Mouse (Mus musculus) right cerebral cortex, adult 18-20 months (tissue): Measurements from ENCODE around the gene Ank.
"Not testable (repeated sequence)": the region's sequence is repeated elsewhere in the genome, so short reads cannot be mapped to it uniquely, and the experiment has no call there.

Source experiments
- DNase-seq: peaks from one replicate; pipeline ENCODE4 v3.0.0; 2022; ENCODE audit warnings: mixed read lengths

Ank gene

DNA sequence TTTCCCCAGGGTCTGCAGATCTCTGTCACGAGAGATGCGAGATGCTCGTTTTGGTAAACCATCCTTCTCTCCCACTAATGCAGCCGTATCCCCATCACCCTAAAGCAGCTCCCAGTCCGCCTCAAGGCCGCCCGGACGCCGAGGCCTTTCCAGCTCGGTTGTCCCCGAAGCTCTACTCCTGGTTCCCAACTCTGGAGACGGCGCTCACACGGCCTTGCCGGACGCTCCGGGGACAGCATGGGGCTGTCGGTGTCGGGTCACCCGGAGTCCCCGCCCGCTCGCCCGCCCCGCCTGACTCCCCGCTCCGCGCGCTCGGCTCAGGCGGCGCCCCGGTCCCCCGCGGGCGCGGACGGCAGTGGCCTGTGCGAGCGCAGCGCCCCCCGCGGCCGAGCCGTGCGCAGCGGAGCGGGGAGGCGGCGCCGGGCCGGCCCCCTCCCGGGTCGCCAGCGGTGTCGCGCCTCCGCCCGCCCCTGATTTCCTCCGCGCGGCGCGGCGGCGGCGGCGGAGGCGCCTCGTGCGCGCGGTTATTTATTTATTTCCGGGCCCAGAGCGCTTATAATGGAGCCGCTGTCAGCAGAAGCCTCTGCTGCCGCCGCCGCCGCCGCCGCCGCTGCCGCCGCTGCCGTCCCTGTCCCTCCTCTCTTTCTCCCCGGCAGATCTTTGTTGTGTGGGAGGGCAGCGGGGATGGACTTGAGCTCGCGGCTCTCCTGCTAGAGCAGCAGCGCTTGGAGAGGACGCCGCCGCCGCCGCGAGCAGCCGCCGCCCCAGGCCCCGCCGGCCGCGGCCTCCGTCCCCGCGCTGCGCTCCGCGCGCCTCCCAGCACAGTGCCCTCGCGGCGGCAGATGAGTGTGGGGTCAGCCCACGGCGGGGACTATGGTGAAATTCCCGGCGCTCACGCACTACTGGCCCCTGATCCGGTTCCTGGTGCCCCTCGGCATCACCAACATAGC lies at the start of gene Ank:
TSS of gene Ank (plus strand) at position 547 of the 950 bp plus-strand sequence.
- DNase-seq, result peak; percentile 89

DNA sequence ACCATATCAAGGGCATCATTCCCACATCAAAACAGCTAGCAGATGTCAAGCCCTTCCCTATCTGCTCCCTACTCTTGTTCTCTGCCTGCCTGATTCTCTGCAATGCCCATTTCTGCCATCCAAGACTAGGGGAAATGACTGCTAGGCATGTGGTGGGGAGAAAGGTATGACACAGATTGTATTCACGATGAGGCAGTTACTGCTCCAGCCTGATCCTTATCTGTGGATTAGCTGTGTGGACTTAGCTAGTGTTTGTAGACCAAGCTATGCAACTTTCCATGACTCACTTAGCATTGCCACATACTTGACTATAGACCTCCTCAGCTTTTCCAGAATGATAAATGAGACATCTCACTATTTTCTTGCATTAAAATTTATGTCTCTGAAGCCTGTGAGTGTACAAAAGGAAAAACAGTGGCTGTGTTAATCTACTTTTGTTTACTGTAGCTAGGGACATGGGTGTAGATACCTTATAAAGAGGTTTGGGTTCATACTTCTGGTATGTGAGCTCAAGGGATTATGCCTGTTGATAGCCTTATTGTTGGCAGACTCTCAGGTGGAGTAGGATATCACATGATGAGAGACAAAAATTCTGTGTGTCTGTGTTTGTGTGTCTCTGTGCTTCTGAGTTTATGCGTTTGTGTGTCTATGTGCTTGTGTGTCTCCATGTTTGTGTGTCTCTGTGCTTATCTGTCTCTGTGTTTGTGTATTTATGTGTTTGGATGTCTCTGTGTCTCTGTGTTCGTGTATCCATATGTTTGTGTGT lies 47.7 kb upstream of the Ank start:
- DNase-seq, result no peak

DNA sequence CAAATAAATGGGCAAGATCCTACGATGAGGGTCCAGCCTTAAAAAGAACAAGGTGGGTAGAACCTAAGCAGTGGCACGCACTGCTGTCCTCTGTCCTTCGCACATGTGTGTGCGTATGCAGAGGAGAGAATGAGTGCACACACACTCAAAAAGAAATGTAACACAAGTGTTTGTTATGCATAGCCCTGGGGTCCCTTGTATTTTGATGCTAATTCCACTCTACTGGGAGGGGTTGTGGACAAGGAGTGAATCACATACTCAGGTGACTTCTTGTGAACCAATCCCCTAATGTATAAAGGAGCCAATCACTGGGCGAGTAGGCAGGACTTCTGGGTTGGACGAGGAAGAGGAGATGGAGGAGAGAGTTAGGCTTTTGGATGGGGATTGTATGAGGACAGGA lies 44.9 kb upstream of the Ank start:
- DNase-seq, result no peak

DNA sequence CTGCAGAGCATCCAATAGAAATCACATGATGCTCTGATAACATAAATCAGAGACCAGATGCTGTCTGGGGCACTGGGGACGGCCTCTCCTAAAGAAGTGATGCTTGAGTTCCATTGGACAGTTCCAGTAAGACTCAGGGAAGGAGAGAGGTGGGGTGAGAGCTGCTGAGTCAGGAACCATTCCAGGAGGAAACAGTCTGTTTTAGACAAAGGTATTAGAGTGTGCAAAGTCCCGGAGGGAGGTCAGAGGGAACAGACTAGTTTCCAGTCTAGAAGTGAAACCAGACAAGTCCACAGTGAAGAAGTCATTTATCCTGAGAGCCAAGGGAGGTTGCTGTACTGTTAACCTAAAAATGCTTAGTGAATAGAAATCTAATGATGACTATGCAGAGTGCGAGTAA lies 38.9 kb upstream of the Ank start:
- DNase-seq, result no peak

DNA sequence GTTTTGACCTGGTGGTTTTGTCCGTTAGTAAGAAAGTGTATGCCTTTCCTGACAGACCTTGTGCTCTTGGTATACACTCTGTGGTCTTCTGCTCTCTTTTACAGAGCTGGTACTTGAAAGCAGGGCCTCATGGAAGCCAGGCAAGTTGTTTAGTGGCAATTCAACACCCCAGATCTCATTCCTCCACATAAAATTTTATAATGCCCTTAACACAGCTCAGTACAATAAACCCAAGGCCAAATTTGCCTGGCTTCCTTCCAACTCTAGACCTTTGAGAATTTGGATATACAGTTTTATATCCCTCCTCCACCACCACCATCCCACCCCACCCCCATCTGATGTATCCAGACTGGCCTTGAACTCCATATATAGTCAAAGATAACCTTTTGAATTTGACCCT lies 36.2 kb upstream of the Ank start:
- no peak for DNase-seq

DNA sequence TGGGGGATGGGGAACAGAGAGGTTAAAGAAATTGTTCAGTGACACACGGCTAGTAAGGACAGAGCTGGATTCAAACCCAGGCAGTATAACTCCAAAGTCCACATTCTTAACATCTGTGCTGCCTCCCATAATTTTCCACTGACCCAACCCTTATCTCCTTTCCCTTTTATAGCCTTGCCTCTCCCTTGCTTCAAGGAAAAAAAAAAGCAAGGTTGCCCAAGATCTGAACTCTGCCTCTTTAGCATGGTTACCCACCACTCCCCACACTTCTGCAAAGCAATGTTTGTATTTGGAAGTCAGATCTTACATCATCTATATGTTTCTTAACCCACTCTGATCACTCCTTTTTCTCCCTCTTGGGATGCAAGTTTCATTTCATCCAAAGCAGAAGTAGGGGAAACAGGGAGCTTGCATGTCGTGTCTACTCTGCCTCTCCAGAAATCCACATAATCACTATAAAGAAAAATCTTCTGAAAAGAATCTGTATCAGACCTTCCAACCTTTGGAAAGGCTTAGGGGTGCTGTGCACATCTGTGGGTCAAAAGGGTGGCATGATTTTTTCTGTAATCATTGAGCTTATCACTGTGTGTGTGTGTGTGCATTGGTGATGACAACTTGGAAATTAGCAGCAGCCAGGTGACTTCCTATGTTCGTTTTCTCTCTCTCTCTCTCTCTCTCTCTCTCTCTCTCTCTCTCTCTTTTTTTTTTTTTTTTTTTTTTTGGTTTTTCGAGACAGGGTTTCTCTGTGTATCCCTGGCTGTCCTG lies 33.4 kb upstream of the Ank start:
- DNase-seq, result no peak

DNA sequence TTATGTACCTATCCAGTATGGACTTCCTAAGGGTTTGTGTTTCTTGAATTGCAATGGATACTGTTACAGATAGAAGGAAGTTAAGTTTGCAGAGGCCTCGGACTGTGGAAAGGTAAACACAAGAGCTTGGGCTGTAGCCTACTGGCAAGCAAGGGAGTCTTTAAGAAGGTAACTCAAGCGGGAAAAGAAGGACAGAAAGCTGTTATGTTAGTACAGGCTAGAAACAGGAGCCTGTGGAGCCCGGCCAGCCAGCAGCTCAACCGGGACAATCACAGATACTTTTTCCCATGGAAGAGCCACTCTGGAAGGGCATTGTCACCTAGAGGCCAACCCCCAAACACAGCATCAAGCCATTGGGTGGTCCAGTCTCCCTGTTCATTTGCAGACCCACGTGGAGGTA lies 31.1 kb upstream of the Ank start:
- DNase-seq, result no peak

DNA sequence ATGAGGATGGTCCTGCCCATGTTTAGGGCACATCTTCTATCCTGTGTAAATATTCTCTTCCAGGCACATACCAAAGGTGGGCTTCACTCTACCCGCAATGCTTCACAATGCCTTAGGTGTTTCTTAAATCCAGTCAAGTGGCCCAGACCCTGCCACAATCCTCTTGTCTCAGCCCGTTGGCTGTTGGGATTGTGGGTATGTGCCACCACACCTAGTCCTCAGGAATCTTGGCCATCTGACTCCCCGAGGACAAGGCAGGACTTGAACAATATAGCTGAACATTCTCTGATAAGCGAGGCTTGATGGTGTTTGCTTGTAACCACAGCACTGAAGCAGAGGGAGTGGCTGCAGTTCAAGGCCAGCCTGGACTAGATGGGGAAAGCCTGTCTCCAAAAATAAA lies 30.3 kb upstream of the Ank start:
- DNase-seq, result no peak

DNA sequence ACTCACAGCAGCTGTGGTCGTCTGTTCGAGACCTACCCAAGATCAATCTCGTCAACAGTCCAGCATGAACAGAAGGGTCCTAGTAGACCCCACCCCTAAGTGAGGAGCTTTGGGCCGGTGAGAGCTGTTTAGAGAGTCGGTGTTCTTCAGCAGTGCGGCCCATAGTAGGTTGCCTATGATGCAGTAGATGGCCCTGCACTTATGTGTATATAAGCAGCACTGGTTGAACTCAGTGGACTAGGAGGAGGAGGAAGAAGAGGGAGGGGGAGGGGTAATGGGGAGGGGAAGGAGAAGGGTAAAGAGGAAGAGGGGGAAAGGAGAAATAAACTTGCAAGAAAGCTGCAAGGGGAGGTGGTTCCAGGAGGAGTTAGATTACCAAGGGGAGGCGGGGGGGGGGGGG lies 25.4 kb upstream of the Ank start:
- DNase-seq, result no peak

DNA sequence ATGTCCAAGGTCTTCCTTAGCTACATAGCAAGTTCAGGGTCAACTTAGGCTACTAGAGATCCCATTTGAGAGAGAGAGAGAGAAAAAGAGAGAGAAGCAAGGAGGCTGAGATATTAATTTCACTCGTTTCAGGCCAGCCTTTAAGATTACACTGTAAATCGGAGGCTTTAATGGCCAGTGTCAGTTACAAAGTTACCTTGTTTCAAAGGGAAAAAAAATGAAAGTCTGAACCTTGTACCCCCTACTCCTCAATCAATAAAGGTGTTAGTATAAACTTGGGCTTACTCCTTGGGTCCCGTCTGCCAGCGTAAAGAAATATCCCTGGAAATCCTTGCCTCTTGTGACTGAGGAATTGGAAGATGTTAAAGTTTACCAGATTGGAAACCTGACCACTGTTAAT lies 24.9 kb upstream of the Ank start:
- no peak for DNase-seq

DNA sequence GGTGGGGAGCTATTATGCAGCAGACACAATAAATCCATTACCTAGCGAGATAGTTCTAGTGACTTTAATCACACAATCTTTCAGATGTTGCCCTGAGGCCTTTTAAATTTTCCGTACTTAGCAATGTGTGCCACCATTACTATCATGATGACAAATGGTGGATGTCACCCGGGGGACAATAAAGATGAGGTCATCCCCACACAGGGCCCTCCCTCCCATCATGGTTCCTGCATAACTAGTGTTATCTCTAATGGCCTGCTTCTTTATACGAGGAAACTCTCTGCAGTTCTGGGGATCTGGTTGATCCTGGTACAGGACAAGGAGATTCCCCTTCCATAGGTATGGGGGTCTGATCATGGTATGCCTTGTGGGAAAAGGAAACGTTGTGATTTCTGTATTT lies 24.5 kb upstream of the Ank start:
- DNase-seq, result no peak

DNA sequence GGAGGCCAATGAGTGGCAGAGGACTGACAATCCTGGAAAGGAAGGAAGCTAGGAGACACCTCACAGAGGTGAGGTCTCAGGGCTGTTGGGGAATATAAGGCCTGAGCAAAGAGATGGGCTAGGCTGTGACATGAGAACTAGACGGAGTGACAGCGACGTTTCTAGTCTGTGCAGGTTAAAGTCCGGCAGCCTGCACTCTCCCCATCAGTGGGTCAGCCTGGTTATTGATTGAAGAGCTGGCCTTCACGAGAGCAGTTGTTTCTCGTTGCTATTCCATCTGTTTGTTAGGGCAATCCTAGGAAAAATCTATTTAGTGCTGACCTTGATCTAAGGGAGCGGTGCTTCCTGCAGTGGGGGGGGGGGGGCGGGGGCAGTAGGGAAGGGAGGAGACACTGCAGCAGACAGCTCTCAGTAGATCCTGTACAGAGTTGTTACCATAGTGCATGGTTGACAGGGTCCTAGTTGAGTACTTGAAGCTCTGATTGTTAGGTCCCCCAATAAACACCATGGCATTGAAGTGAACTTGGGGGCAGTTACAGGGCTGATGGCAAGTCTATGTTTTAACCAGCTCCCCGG lies 21.6 kb upstream of the Ank start:
- DNase-seq, result no peak

DNA sequence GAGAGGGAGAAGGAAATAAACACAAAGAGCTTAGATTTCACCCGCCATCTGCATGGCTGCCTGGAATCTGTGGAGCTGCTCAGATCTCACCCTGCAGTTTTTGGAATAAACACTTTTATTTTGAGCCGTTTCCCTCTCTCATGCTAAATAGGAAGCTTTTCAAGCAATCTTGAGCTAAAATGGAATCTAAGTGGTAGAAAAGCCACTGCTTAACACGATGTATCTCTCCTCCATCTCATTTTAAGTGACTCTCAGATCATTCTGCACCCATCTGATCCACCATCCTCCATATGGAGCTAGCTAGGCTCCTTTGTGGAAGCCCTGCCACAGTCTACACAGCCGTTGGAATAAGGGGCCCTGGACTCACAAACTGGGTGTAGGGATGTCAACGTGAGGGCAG lies 15.8 kb upstream of the Ank start:
- no peak for DNase-seq

DNA sequence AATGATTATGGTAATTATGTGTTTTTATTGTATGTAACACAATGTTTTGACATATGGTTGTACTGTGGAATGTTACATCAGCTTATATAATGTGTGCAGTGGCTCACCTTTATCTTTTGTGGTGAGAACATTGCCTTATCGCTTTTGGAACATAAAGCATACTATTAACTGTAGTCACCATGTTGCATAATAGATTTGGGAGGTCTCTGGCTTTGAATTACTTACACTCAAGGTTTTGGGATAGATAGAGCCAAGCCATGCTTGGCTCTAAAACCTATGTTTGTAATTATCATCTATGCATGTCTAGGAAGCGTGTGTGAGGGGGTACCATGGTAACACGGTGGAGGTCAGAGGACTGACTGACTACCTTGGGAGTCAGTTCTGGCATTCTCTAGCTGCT lies 14.7 kb upstream of the Ank start:
- DNase-seq, result no peak

DNA sequence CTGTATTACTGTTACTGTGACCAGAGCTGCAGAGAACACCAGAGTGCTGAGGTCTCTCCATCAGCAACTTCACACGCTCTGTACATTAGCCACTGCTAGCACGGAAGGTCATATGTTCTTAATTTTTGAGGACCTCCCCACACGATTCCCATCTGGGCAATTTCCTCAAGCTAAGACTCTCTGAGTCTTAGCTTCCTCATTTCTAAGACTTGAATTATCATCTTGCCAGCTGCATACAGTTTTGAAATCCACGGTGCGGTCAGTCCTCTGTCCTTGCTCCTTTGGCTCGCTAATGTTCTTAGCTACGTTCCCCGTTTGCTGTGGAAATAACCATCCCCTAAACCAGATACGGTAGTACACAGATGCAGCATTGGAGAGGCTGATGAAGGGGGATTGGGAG lies 14.0 kb upstream of the Ank start:
- DNase-seq, result no peak

DNA sequence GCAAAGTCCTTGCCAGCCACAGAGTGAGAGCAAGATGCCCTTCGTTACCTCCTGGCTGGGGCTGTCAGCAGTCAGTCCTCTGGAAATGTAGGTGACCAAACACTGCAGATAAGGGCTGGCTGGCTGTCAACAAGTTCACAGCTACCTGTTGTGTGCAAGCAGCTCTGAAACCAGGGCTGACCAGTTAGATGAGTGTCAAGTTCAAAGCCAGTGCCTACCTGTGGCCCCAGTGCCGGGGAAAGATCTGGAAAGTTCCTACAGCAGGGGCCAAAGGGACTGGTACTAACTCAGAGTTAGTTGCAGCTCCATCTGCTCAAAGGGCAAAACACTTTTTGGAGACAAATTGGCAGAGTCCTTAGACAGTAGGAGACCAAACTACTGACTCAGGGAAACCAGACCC lies 9.5 kb upstream of the Ank start:
- no peak for DNase-seq

DNA sequence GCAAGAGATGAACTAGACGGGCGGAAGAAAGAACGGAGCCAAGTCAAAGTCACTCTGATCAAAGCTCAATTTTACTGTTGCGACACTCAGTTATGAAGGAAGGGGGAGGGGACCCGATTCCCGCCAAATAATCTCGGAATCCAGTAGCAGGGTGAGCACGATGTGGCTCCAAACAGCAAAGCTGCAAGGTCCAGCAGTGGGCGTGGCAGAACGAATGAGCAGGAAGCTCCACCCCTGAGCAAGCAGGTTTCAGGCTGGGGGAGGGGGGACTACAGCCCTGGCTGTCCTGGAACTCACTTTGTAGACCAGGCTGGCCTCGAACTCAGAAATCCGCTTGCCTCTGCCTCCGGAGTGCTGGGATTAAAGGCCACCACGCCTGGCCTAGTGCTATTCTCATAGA lies 6.7 kb upstream of the Ank start:
- DNase-seq, result not testable (repeated sequence)

DNA sequence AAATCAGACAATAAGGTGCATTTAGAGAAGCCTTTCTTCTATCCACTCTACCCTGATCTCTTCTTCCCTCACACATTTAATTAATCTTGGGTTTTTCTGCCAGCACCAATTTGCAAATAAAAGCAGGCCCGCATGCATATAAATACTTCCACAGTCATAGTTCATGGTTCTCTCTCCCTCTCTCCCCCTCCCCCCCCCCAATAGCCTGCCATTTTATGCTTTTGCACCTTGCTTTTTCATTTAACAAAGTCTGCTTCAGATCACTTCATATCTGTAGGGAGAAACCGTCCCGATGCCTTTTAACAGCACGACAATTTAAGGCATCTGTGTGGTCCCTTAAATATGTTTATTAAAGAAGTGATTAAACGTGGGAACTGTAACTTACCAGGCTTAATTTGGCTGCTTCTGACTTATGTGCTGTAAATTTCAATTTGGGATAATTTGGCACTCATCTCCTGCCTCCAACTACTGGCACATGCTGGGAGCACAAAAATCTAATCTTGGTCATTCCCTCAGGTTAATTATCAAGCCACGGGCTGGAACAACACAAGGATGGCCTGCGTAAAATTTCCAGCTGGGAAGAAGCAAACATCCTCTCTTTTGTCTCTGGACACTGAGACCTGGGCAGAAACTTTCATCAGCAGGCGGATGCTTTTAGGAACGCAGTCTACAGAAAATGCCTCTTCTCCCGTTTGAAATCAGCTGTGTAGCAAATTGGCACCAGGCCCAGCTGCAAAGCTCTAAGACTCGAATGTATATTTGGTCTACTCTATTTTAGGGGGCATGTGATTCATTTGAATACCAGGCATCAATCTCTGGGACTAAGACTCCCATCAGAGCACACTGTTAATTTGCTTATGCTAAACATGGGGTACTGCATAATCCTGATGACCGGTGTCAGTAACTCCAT lies 4.9 kb upstream of the Ank start:
- DNase-seq, result peak; percentile 67

DNA sequence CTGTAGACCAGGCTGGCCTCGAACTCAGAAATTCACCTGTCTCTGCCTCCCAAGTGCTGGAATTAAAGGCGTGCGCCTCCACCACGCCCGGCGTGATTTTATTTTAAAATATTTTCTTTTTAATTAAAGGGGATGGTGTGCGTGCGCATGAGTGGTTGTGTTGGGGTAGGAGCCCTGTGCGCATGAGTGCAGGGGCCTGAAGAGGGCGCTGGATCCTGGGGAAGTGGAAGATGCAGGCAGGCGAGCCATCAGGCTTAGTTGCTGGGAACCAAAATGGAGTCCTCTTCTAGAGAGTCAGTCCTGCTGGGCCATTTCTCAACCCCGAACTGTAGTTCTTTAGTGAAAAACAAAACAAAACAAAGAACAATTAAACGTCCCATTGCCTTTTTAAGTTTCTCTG lies 2.6 kb upstream of the Ank start:
- no peak for DNase-seq

DNA sequence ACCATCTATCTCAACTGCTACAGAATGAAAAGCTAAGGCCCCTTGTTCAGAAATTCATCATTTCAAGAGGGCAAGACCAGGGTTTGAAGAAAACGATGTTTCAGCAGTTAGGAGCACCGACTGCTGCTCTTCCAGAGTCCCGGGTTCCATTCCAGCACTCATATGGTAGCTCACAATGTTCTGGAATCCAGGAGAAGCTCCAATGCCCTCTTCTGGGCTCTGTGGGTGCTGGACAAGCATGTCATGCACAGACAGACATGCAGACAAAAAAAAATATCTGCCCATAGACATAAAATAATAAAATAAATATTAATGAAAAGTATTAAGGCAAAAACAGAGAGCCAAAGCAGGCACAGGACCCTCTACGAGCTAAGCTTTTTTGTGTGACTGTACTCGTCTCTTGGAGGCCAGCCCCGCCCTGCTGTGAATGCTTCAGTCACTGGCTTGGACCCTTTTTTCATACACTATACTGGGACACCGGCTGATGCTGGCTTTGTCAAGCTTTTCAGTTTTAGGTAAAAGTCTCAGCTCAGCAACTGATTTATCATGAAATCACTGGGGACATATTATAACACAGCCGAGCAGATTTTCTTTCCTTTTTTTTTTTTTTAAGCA lies 979 bp upstream of the Ank start:
- no peak for DNase-seq

DNA sequence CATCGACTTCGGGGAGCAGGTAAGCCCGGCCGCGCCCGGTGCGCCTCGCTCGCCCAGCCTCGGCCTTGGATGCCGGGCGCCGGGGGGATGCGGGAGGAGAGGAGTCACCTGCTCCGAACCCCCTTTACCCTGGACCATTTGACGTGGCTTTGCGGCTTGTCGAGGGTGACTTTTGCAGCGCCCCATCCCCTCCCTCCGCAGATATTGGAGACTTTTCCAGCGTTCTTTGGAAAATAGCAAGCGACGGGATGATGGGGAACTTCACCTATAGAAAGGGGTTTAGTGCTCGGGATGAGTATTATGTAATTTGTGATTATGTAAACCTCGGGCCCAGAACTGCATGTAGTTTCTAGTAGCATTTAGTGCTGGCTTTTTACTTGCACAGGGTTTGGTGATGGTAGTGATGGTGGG lies 609 bp downstream of the Ank start:
- DNase-seq, result no peak

DNA sequence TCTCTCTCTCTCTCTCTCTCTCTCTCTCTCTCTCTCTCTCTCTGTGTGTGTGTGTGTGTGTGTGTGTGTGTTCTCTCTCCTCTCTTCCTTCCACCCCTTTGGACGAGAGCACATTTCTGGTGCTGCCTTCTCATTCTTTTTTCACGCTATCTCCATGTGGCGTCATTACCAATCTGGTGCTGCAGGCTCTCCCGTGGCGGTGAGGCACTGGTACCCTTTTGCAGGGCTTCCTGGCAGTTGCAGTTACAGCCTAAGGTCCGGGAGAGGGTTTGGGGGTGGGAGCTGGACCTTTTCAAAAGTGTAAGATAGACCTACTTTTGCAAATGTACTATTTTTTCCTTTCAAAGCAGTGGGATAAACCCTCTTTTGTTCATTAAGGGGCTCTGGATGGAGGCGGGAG lies 1.2 kb downstream of the Ank start:
- peak; percentile 65 for DNase-seq
